Mouse (Mus musculus): Measurements from ENCODE around the gene Spn. TPM values are rescaled to one million over a fixed set of nuclear protein-coding genes. Genes with fewer than 3 reads are reported as not detected.

Gene Spn
- polyA plus RNA-seq, 1 experiment from 2014 or later: 12.7 TPM

GRCm38 (mm10) chr7:127105551-127105950, 32.1 kb downstream of the Spn start:
- DNase-seq (ENCODE audit: low spot score) (no peak), ATAC-seq (replicated peaks; ENCODE audit: low FRiP score) (no peak)
- H3K9me3 ChIP-seq (ENCODE audit: control insufficient read depth, low read length): no peaks in the 10 kb centered on the region
- WGBS: 77% methylated on average over 7 of the region's 7 CpGs
- no peak overlapping the region for H3K4me3 ChIP-seq (ENCODE audit: low read depth, low read length)
- no peaks in the 10 kb centered on the region for H3K27me3 ChIP-seq (replicated peaks; ENCODE audit: control insufficient read depth, insufficient read depth, low read length)
- no peak overlapping the region for H3K9ac ChIP-seq (ENCODE audit: low read depth, low read length)
- H3K4me1 ChIP-seq (replicated peaks; ENCODE audit: control insufficient read depth, insufficient read depth, low read length): peaks cover 8% of the 10 kb centered on the region; the same call in 1 of the 2 replicates
- H3K4me2 ChIP-seq: no peak overlapping the region
- H3K27ac ChIP-seq (ENCODE audit: low read depth, low read length): no peak overlapping the region
- no peaks in the 10 kb centered on the region for H3K36me3 ChIP-seq (ENCODE audit: control insufficient read depth, insufficient read depth, low read length)

- Histone ChIP-seq H3K4me2 (peak overlapping the region; percentile 60), H3K4me1 (replicated peaks; ENCODE audit: control insufficient read depth, insufficient read depth, low read length) (0 out of 2 replicates have a peak, but pooled peaks cover 8% of the 10 kb centered on the region), H3K27ac (ENCODE audit: low read depth, low read length) (0 out of 2 replicates have a peak overlapping the region, but pooled peaks have one; percentile 26), H3K4me3 (ENCODE audit: low read depth, low read length) (peak overlapping the region; percentile 30), H3K36me3 (ENCODE audit: control insufficient read depth, insufficient read depth, low read length) (no peaks in the 10 kb centered on the region), H3K9me3 (ENCODE audit: control insufficient read depth, low read length) (no peaks in the 10 kb centered on the region), H3K27me3 (replicated peaks; ENCODE audit: control insufficient read depth, insufficient read depth, low read length) (no peaks in the 10 kb centered on the region), H3K9ac (ENCODE audit: low read depth, low read length) (peak overlapping the region; percentile 35)
- 18% methylated on average over 17 of the region's 17 CpGs for WGBS
- ATAC-seq (replicated peaks; ENCODE audit: low FRiP score) (peak; percentile 48), DNase-seq (ENCODE audit: low spot score) (peak; percentile 81)
Observed at GRCm38 (mm10) chr7:127104560-127105332, 32.9 kb downstream of the Spn start.

- 62% methylated on average over 6 of the region's 6 CpGs for WGBS
- H3K4me3 ChIP-seq (ENCODE audit: low read depth, low read length): no peak overlapping the region
- no peak overlapping the region for H3K9ac ChIP-seq (ENCODE audit: low read depth, low read length)
- ATAC-seq (replicated peaks; ENCODE audit: low FRiP score): no peak
- no peak overlapping the region for H3K4me2 ChIP-seq
- no peaks in the 10 kb centered on the region for H3K36me3 ChIP-seq (ENCODE audit: control insufficient read depth, insufficient read depth, low read length)
- no peak for DNase-seq (ENCODE audit: low spot score)
- no peaks in the 10 kb centered on the region for H3K9me3 ChIP-seq (ENCODE audit: control insufficient read depth, low read length)
- no peak overlapping the region for H3K27ac ChIP-seq (ENCODE audit: low read depth, low read length)
- 0 out of 2 replicates have a peak, but pooled peaks cover 8% of the 10 kb centered on the region for H3K4me1 ChIP-seq (replicated peaks; ENCODE audit: control insufficient read depth, insufficient read depth, low read length)
- H3K27me3 ChIP-seq (replicated peaks; ENCODE audit: control insufficient read depth, insufficient read depth, low read length): no peaks in the 10 kb centered on the region
Observed at GRCm38 (mm10) chr7:127103960-127104359, 33.7 kb downstream of the Spn start.

- DNase-seq (ENCODE audit: low spot score) (no peak), ATAC-seq (replicated peaks; ENCODE audit: low FRiP score) (no peak)
- no peaks in the 10 kb centered on the region for H3K9me3 ChIP-seq (ENCODE audit: control insufficient read depth, low read length)
- H3K4me1 ChIP-seq (replicated peaks; ENCODE audit: control insufficient read depth, insufficient read depth, low read length): peaks cover 8% of the 10 kb centered on the region; the same call in 1 of the 2 replicates
- H3K9ac ChIP-seq (ENCODE audit: low read depth, low read length): no peak overlapping the region
- 69% methylated on average over 6 of the region's 6 CpGs for WGBS
- no peaks in the 10 kb centered on the region for H3K27me3 ChIP-seq (replicated peaks; ENCODE audit: control insufficient read depth, insufficient read depth, low read length)
- no peaks in the 10 kb centered on the region for H3K36me3 ChIP-seq (ENCODE audit: control insufficient read depth, insufficient read depth, low read length)
- no peak overlapping the region for H3K4me2 ChIP-seq
- no peak overlapping the region for H3K27ac ChIP-seq (ENCODE audit: low read depth, low read length)
- no peak overlapping the region for H3K4me3 ChIP-seq (ENCODE audit: low read depth, low read length)
Observed at GRCm38 (mm10) chr7:127102148-127102547, 35.5 kb downstream of the Spn start.

- 17% methylated on average over 2 of the region's 2 CpGs for WGBS
Observed at GRCm38 (mm10) chr7:127101451-127102016, 36.1 kb downstream of the Spn start.

GRCm38 (mm10) chr7:127099528-127099927, 38.1 kb downstream of the Spn start:
- Histone ChIP-seq H3K4me3 (ENCODE audit: low read depth, low read length) (no peak overlapping the region), H3K27ac (ENCODE audit: low read depth, low read length) (no peak overlapping the region), H3K4me2 (no peak overlapping the region), H3K36me3 (ENCODE audit: control insufficient read depth, insufficient read depth, low read length) (no peaks in the 10 kb centered on the region), H3K9ac (ENCODE audit: low read depth, low read length) (no peak overlapping the region), H3K9me3 (ENCODE audit: control insufficient read depth, low read length) (no peaks in the 10 kb centered on the region), H3K27me3 (replicated peaks; ENCODE audit: control insufficient read depth, insufficient read depth, low read length) (no peaks in the 10 kb centered on the region), H3K4me1 (replicated peaks; ENCODE audit: control insufficient read depth, insufficient read depth, low read length) (peaks cover 5% of the 10 kb centered on the region; the same call in 1 of the 2 replicates)
- DNase-seq (ENCODE audit: low spot score): no peak
- 70% methylated on average over 4 of the region's 4 CpGs for WGBS
- ATAC-seq (replicated peaks; ENCODE audit: low FRiP score): no peak

More at GRCm38 (mm10) chr7:127101451-127102016, 36.1 kb downstream of the Spn start:
- H3K27me3 ChIP-seq (replicated peaks; ENCODE audit: control insufficient read depth, insufficient read depth, low read length): no peaks in the 10 kb centered on the region
- ATAC-seq (replicated peaks; ENCODE audit: low FRiP score) (no peak), DNase-seq (ENCODE audit: low spot score) (no peak)
- no peaks in the 10 kb centered on the region for H3K9me3 ChIP-seq (ENCODE audit: control insufficient read depth, low read length)
- H3K4me2 ChIP-seq: no peak overlapping the region
- H3K27ac ChIP-seq (ENCODE audit: low read depth, low read length): no peak overlapping the region
- no peaks in the 10 kb centered on the region for H3K36me3 ChIP-seq (ENCODE audit: control insufficient read depth, insufficient read depth, low read length)
- H3K4me3 ChIP-seq (ENCODE audit: low read depth, low read length): no peak overlapping the region
- H3K9ac ChIP-seq (ENCODE audit: low read depth, low read length): no peak overlapping the region
- H3K4me1 ChIP-seq (replicated peaks; ENCODE audit: control insufficient read depth, insufficient read depth, low read length): peaks cover 8% of the 10 kb centered on the region; the same call in 1 of the 2 replicates

GRCm38 (mm10) chr7:127098950-127099349, 38.7 kb downstream of the Spn start:
- H3K4me3 ChIP-seq (ENCODE audit: low read depth, low read length): no peak overlapping the region
- no peak overlapping the region for H3K9ac ChIP-seq (ENCODE audit: low read depth, low read length)
- H3K4me2 ChIP-seq: no peak overlapping the region
- no peak overlapping the region for H3K27ac ChIP-seq (ENCODE audit: low read depth, low read length)
- ATAC-seq (replicated peaks; ENCODE audit: low FRiP score): no peak
- no peaks in the 10 kb centered on the region for H3K27me3 ChIP-seq (replicated peaks; ENCODE audit: control insufficient read depth, insufficient read depth, low read length)
- H3K4me1 ChIP-seq (replicated peaks; ENCODE audit: control insufficient read depth, insufficient read depth, low read length): no peaks in the 10 kb centered on the region; the same call in 1 of the 2 replicates
- no peaks in the 10 kb centered on the region for H3K9me3 ChIP-seq (ENCODE audit: control insufficient read depth, low read length)
- no peaks in the 10 kb centered on the region for H3K36me3 ChIP-seq (ENCODE audit: control insufficient read depth, insufficient read depth, low read length)
- WGBS: 90% methylated on average over 4 of the region's 4 CpGs
- DNase-seq (ENCODE audit: low spot score): no peak

GRCm38 (mm10) chr7:127098521-127098920, 39.1 kb downstream of the Spn start:
- 75% methylated on average over 5 of the region's 5 CpGs for whole genome bisulfite sequencing
- no peak overlapping the region for H3K27ac ChIP-seq (ENCODE audit: low read depth, low read length)
- no peak overlapping the region for H3K4me2 ChIP-seq

More at GRCm38 (mm10) chr7:127098521-127098920, 39.1 kb downstream of the Spn start:
- H3K4me3 ChIP-seq (ENCODE audit: low read depth, low read length): no peak overlapping the region
- H3K27me3 ChIP-seq (replicated peaks; ENCODE audit: control insufficient read depth, insufficient read depth, low read length): no peaks in the 10 kb centered on the region
- H3K36me3 ChIP-seq (ENCODE audit: control insufficient read depth, insufficient read depth, low read length): no peaks in the 10 kb centered on the region
- ATAC-seq (replicated peaks; ENCODE audit: low FRiP score) (no peak), DNase-seq (ENCODE audit: low spot score) (no peak)
- no peaks in the 10 kb centered on the region for H3K9me3 ChIP-seq (ENCODE audit: control insufficient read depth, low read length)
- H3K4me1 ChIP-seq (replicated peaks; ENCODE audit: control insufficient read depth, insufficient read depth, low read length): no peaks in the 10 kb centered on the region; the same call in 1 of the 2 replicates
- H3K9ac ChIP-seq (ENCODE audit: low read depth, low read length): no peak overlapping the region

Data from liver, embryonic 11.5 days (tissue).